Mouse (Mus musculus): Measurements from ENCODE around the gene Tyr. TPM values are rescaled to one million over a fixed set of nuclear protein-coding genes. Genes with fewer than 3 reads are reported as not detected.

Tyr gene
- polyA plus RNA-seq, 1 experiment from 2014 or later = not detected

DNA sequence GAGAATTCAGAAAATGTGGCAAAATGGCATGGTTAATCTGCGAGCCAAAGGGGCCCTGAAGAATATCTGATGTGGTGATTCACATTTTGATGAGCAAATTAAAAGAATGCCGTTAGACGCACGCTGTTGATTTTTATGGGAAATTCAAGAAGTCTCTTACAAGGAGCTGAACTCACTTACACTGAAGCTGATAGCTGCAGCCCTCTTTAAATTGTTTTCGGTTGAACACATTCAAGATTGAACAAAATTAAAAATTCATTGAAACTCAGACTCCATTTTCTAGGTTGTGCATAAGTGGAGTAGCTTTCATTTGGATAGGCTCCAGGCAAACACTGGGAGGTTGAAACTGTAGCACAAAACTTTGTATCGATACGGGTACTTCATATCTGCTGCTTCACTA, 96.3 kb downstream of the Tyr start:
- H3K4me3 ChIP-seq (ENCODE audit: low read depth, low read length) = no peak overlapping the region
- no peak overlapping the region for H3K4me2 ChIP-seq (replicated peaks; ENCODE audit: low read depth)
- WGBS = 94% methylated on average over 7 of the region's 7 CpGs
- H3K36me3 ChIP-seq (ENCODE audit: control insufficient read depth, insufficient read depth, low read length) = no peaks in the 10 kb centered on the region
- no peak overlapping the region for H3K27ac ChIP-seq (replicated peaks)
- TF ChIP-seq CTCF (IDR thresholded peaks at IDR 0.05; ENCODE audit: low read depth) = no peak
- no peak for TF ChIP-seq EP300 (optimal IDR thresholded peaks at IDR 0.05)
- no peaks in the 10 kb centered on the region for H3K27me3 ChIP-seq (ENCODE audit: control insufficient read depth, insufficient read depth, low read length)
- no peaks in the 10 kb centered on the region for H3K9me3 ChIP-seq (ENCODE audit: control insufficient read depth, low read length)
- ATAC-seq (ENCODE audit: low FRiP score, low TSS enrichment) = no peak
- no peak overlapping the region for H3K9ac ChIP-seq (ENCODE audit: low read length)
- H3K4me1 ChIP-seq (replicated peaks; ENCODE audit: control insufficient read depth, insufficient read depth) = no peaks in the 10 kb centered on the region
- no peak for DNase-seq (ENCODE audit: low spot score)

DNA sequence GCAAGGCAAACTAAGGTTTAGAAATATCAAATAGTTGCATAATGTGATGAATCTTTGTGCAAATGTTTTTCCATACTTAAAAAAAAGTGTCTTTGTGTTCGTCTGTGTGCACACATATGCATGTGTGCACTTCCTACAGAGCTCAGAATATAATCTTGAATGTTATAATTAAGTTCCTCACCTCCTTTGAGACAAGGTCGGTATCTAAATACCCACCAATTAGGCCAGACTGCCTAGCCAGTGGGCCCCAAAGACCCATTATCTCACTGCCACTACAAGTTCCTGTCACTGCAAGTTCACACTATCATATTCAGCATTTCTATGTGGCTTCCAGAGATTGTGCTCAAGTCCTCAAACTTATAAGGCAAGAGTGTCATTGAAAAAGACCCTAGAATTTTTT, 118.4 kb downstream of the Tyr start:
- WGBS = 58% methylated on average over 2 of the region's 2 CpGs
- Histone ChIP-seq H3K27me3 (ENCODE audit: control insufficient read depth, insufficient read depth, low read length) (no peaks in the 10 kb centered on the region), H3K4me1 (replicated peaks; ENCODE audit: control insufficient read depth, insufficient read depth) (no peaks in the 10 kb centered on the region), H3K27ac (replicated peaks) (no peak overlapping the region), H3K4me2 (replicated peaks; ENCODE audit: low read depth) (no peak overlapping the region), H3K36me3 (ENCODE audit: control insufficient read depth, insufficient read depth, low read length) (no peaks in the 10 kb centered on the region), H3K9me3 (ENCODE audit: control insufficient read depth, low read length) (no peaks in the 10 kb centered on the region), H3K9ac (ENCODE audit: low read length) (no peak overlapping the region), H3K4me3 (ENCODE audit: low read depth, low read length) (no peak overlapping the region)
- no peak for TF ChIP-seq CTCF (IDR thresholded peaks at IDR 0.05; ENCODE audit: low read depth)
- TF ChIP-seq EP300 (optimal IDR thresholded peaks at IDR 0.05) = no peak
- ATAC-seq (ENCODE audit: low FRiP score, low TSS enrichment) = no peak
- DNase-seq (ENCODE audit: low spot score) = no peak

Other genes starting within 250 kb of the Tyr start
- gene Nox4, start 247.4 kb downstream of the Tyr start, polyA plus RNA-seq (2015; fragmentation: Nextera tagmentation; extraction: Ambion mirVana) = 1.6 and 1.7 TPM in 2 replicates
- 0.02 TPM in 1 of 2 replicates, not detected in the other for gene Grm5, start 90.7 kb upstream of the Tyr start, polyA plus RNA-seq (2015; fragmentation: Nextera tagmentation; extraction: Ambion mirVana)